Mouse (Mus musculus) 3134 (cell line): ENCODE results near the gene Tex16.

ENCODE experiments used
- DNase-seq: peaks from one replicate; pipeline ENCODE4 v3.0.0-alpha.2; 2011; ENCODE audit warnings: low spot score; ENCODE audit not compliant: insufficient read length; ENCODE audit errors: extremely low read depth

The Tex16 gene

DNA sequence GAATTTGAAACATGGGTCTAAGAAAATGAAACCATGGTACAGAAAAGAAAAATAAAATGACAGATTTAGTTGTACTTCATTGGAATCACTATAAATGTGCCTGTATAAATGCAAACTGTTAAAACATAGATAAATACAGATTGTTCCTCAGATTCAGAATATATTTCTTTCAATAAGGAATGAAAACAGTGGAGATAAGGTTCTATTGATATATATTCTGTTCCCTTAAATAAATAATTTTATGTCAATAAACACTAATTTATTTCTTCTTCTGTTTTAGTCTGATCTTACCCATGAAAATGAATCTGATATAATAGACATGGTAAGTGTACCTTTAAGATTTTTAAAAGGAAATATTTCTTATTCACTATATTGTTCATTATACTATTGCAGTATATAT, at the start of gene Tex16:
TSS of gene Tex16 (plus strand) at position 301 of the 400 bp plus-strand sequence.
- no peak for DNase-seq

DNA sequence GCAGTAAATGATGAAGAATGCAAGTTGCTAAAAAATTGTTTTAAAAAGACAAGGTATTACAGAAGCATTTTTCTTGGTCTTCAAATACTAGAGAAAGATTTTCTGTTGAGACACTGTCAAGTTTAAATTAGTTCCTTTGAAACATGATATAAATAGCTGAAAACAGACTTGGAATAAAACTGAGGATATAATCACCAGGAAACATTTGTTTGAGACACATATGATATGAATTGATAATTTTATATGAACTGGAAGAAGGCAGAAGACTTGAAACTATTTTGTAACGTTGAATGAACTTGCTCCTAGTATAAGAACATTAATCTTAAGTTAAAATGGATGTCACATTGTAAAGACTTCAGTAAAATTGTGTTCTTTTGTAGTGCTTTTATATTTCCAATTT, 11.1 kb upstream of the Tex16 start:
- no peak for DNase-seq
